Mouse (Mus musculus) megakaryocyte-erythroid progenitor cell, adult 5-6 weeks (primary cell): ENCODE results near the gene Nup62. TPM values are rescaled to one million over a fixed set of nuclear protein-coding genes. Genes with fewer than 3 reads are reported as not detected.

Experiments
- ATAC-seq: replicated peaks from 2 replicates; pipeline ENCODE4 v1.8.0; 2016; ENCODE audit warnings: mild to moderate bottlenecking, inconsistent platforms; ENCODE audit not compliant: severe bottlenecking, poor library complexity, low FRiP score, low TSS enrichment
- total RNA-seq, 2 experiments: library from RNA; stranded (forward) in 1 of 2; stranded (reverse) in 1 of 2; fragments of 200-1000, 215-1000 nt in 1 of 2; fragments of >200 nt in 1 of 2; fragmentation: Nextera tagmentation in 1 of 2; gene quantifications; 2 replicates each; pipeline ENCODE4 v1.2.3; 2014 to 2017

Nup62 gene
- total RNA-seq, 2 experiments from 2014 or later, result 103 to 183 TPM

- ATAC-seq, result no peak
These were observed 26.1 kb downstream of the Nup62 start for GRCm38 (mm10) chr7:44841825-44842463.

GRCm38 (mm10) chr7:44845006-44845405 lies 29.1 kb downstream of the Nup62 start:
- no peak for ATAC-seq

DNA sequence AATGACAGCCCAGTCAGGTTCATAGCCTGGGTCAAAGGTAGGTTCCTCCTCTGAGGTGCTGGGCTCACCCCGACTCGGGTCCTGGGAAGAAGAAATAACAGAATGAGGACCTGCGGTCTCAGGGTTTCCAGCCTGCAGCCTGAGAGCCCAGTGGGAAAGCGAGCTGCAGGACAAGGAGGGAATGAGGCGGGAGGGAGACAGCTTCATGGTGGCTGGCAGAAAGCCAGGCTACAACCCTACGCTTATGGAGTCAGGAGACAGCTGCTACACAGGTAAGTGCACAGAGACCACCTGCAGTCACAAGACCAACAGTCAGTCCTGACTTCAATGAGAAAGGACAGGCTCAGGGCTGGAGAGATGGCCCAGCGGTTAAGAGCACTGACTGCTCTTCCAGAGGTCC lies 30.9 kb downstream of the Nup62 start:
- ATAC-seq, result no peak

DNA sequence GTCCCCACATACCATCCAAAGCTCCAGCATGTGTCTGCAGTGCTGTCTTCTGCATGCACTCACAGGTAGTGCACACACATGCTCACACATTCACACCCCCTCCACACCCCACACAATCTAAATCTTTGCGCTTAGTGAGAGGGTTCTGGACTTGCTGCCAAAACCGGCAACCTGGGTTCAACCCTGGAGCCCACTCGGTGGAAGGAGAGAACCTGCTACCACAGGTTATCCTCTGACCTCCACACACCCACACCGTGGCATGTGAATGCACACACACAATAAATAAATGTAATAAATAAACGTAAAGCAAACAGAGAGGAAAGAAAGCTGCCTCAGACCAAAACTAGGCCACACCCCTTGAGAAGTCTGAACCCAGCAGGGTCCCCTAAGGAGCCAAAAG lies 31.9 kb downstream of the Nup62 start:
- ATAC-seq, result no peak

GRCm38 (mm10) chr7:44848561-44849415 lies 32.9 kb downstream of the Nup62 start, which contains the start of the genes Akt1s1 and Tbc1d17:
Gene Akt1s1, plus strand, starts transcription at chr7:44848991.
Gene Tbc1d17, minus strand, starts transcription at chr7:44849079.
- ATAC-seq, result peak; percentile 69

- peak; percentile 49 for ATAC-seq
These were observed 33.7 kb downstream of the Nup62 start for GRCm38 (mm10) chr7:44849416-44850111.

DNA sequence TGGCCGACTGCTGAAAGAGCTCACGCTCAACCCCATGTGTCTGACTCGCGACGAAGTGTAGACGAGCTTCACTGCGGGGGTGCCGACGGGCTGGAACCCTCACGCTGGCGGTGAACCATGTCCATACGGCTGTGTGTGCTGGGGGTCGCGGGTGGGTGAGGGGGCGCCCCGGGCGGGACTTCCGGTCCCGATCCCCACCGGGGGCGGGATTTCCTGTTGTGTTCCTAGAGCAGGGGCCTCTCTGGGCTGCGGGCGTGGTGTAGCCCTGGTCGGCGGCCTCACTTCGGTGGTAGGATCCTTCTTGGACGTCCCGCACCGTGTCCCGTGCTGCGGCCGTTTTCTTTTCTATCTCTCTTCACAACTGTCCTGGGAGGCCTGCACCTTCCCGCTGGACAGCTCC lies 34.3 kb downstream of the Nup62 start:
- no peak for ATAC-seq

- no peak for ATAC-seq
These were observed 35.1 kb downstream of the Nup62 start for GRCm38 (mm10) chr7:44850789-44851624.

DNA sequence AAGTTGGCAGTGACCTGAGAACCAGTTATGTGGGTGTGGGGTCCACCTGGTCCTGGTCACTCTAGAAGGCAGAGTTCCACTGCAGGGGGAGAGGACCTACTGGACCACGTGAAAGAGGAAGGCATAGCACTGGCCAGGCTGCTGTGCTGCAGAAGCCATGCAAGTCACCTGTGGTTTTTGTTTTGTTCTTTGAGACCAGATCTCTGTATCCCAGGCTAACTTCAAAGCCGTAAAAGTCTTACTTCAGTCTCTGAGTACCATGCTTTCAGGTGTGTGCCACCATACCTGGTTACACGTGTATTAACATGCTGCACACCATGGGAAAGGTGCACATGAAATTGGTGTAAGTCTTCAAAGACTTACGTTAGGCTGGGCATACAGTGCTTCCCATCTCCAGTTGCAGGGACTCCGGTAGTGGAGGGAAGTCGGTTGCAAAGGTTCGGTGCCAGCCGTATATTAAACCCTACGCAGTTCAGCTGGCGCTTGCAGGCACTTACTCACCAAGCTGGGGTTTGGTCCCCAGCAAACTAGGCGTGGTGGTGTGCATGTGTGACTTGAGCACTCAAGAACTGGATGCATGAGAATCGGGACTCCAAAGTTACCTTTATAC lies 35.8 kb downstream of the Nup62 start:
- ATAC-seq, result no peak

GRCm38 (mm10) chr7:44852259-44853027 lies 36.6 kb downstream of the Nup62 start:
- ATAC-seq, result no peak

- ATAC-seq, result no peak
These were observed 37.2 kb downstream of the Nup62 start for GRCm38 (mm10) chr7:44853065-44853464.

- no peak for ATAC-seq
These were observed 37.9 kb downstream of the Nup62 start for GRCm38 (mm10) chr7:44853596-44854355.

- ATAC-seq, result peak; percentile 49
These were observed 38.6 kb downstream of the Nup62 start for GRCm38 (mm10) chr7:44854356-44855031.

- no peak for ATAC-seq
These were observed 39.1 kb downstream of the Nup62 start for GRCm38 (mm10) chr7:44855036-44855435.

GRCm38 (mm10) chr7:44856265-44856916 lies 40.5 kb downstream of the Nup62 start:
- no peak for ATAC-seq

DNA sequence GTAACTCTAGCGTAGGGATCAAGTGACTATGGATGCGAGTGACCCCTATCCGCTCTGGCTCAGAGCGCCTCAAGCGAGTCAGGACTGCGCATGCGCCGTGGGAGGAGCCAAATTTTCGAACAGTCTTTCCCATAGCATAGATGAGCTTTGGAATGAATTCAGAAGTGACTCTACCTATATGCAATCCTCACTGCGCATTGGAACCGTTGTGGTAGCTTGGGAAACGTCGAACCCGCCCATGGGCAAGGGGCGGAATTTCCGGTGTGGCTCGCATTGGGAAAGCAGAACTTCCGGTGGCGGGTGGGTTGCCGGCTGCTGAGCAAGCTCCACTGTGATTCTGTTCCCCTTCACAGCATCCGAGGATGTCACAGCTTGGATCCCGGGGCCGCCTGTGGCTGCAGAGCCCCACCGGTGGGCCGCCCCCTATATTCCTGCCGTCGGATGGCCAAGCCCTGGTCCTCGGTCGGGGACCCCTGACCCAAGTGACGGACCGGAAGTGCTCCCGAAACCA lies 41.2 kb downstream of the Nup62 start, which contains the start of gene Pnkp:
TSS of gene Pnkp (plus strand) at position 98 of the 511 bp plus-strand sequence.
- peak; percentile 32; the same call in 1 of the 2 replicates for ATAC-seq
